Mouse (Mus musculus) thymus, adult 2 months (tissue): Measurements from ENCODE around the gene Zfp354c. TPM values are rescaled to one million over a fixed set of nuclear protein-coding genes. Genes with fewer than 3 reads are reported as not detected.

Experiments
- DNase-seq: peaks from one replicate; pipeline ENCODE4 v3.0.0; 2021
- H3K27ac ChIP-seq: fragments of 200-500 bp; 2 replicates; pipeline ENCODE4 v1.5.1; 2012; ENCODE audit warnings: low read length, control low read depth; ENCODE audit not compliant: control insufficient read depth, insufficient read depth
- H3K27me3 ChIP-seq: fragments of 200-500 bp; 2 replicates; pipeline ENCODE4 v1.6.1; 2012; ENCODE audit warnings: mild to moderate bottlenecking, low read length, moderate library complexity, mixed read lengths; ENCODE audit not compliant: control insufficient read depth, insufficient read depth
- H3K36me3 ChIP-seq: fragments of 200-500 bp; 2 replicates; pipeline ENCODE4 v1.6.1; 2012; ENCODE audit warnings: mild to moderate bottlenecking, low read length, moderate library complexity; ENCODE audit not compliant: control insufficient read depth, insufficient read depth
- H3K4me1 ChIP-seq: fragments of 200-500 bp; replicated peaks from 2 replicates; pipeline ENCODE4 v1.6.1; 2012; ENCODE audit warnings: low read length; ENCODE audit not compliant: control insufficient read depth, insufficient read depth
- H3K4me3 ChIP-seq: fragments of 200-500 bp; 2 replicates; pipeline ENCODE4 v1.5.1; 2012; ENCODE audit warnings: mild to moderate bottlenecking, low read length, control low read depth, moderate library complexity; ENCODE audit not compliant: control insufficient read depth, insufficient read depth
- CTCF ChIP-seq: fragments of 200-500 bp; IDR thresholded peaks from 2 replicates; pipeline ENCODE4 v1.5.1; 2012; ENCODE audit warnings: mild to moderate bottlenecking, control low read depth, low read length, moderate library complexity, borderline replicate concordance; ENCODE audit not compliant: control insufficient read depth, poor library complexity, insufficient read depth; ENCODE audit errors: extremely low read depth
- POLR2A ChIP-seq: fragments of 200-500 bp; IDR thresholded peaks from 2 replicates; pipeline ENCODE4 v1.6.1; 2012; ENCODE audit warnings: mild to moderate bottlenecking, low read length, control low read depth, moderate library complexity; ENCODE audit not compliant: control insufficient read depth, poor library complexity, insufficient read depth; ENCODE audit errors: extremely low read depth
- WGBS: fragments of 180-500 bp; shearing (Covaris S2); methylation state at CpG from one replicate; pipeline ENCODE4 v1.1.7; 2018; 5-methylcytosine and 5-hydroxymethylcytosine counted together
- polyA plus RNA-seq: library from polyadenylated mRNA; depleted of rRNA; stranded (reverse); fragments of >200 nt; gene quantifications from 2 replicates; pipeline ENCODE4 v1.2.3, GENCODE M21; 2012

Zfp354c gene
- polyA plus RNA-seq, 1 experiment, result 5.1 TPM

DNA sequence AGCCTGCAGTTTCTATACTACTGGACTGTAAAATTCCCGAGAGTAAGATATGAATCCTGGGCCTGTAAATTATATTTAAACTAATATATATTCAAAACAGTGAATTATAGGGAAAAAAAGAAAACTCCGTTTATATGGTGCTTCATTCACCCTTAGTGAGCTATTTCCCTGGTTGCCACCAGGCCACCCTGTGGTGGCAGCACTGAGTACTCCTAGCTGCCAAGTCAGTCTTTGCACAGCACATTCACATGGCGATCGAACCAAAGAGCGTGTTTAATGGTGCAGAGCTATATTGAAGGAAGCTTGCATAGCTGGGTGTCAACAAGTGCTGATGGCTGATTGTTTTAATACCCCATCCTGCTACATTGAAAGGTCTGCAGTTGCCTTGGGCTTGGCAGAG, 19.5 kb upstream of the Zfp354c start:
- H3K27ac ChIP-seq, result no peak overlapping the region
- no peaks in the 10 kb centered on the region for H3K36me3 ChIP-seq
- no peaks in the 10 kb centered on the region; the same call in 1 of the 2 replicates for H3K27me3 ChIP-seq
- WGBS, result 95% methylated on average over 5 of the region's 5 CpGs
- H3K4me3 ChIP-seq, result no peak overlapping the region
- peaks cover 37% of the 10 kb centered on the region for H3K4me1 ChIP-seq
- TF ChIP-seq CTCF, result 0 out of 2 replicates have a peak, but pooled peaks have one; percentile 16
- TF ChIP-seq POLR2A, result no peak
- peak; percentile 34 for DNase-seq

DNA sequence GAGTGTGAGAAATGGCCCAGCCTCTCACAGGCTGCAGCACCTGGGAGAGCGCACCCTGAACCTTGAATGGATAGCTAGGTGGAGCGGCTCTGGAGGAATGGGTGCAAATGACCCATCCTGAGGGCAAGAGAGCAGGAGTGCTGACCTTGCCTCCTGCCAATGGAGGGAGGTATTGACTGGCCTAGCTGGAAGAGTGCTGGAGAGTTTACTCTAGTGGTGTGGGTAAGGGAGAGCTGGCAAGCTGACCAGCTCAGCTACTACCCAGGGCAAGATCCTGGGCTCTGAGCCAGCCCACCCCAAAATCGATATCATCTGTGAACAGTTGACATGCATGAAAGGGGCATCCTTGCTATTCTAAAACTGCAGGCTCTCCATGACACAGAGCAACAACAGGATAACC, 18.4 kb upstream of the Zfp354c start:
- Histone ChIP-seq H3K4me1 (peaks cover 33% of the 10 kb centered on the region), H3K27me3 (no peaks in the 10 kb centered on the region), H3K36me3 (no peaks in the 10 kb centered on the region), H3K4me3 (no peak overlapping the region), H3K27ac (no peak overlapping the region)
- no peak for DNase-seq
- TF ChIP-seq CTCF, result no peak
- TF ChIP-seq POLR2A, result no peak
- 90% methylated on average over 3 of the region's 3 CpGs for WGBS

DNA sequence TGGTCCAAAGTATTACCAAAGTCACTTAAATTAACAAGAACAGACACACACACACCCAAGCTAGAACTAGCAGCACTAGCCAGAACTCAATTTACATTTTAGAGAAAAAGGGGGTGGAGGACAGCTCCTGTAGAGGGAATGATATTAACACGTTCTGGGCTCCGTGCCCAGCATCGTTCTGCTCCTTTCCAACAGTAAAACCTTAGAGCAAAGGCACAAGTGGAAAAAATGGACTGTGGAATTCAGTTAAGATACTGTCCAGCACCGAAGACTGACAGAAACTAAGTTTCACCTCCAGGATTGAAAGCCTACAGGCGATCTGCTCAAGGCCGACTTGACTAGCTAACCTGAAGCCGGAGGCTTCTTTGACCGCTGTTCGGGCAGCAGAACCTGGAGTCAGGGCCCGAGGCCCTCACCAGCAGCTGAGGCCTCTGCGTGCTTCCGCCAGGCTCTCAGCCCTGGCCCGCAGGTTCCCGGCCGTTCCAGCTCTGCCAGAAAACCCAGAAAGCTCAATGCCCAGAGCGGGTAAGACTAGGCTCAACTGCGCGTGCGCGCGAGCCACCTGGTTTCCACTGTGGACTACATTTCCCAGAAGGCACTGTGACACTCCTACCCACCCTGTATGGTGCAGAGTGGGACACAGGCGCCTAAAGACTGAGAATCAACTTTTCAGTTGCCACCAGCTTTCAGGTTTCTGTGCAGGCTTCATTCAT, 13.7 kb upstream of the Zfp354c start, which contains the start of gene Zfp879:
Zfp879 (minus strand) TSS at position 530 of the 713 bp plus-strand sequence.
- TF ChIP-seq CTCF, result 0 out of 2 replicates have a peak, but pooled peaks have one; percentile 34
- 0 out of 2 replicates have a peak, but pooled peaks have one; percentile 36 for TF ChIP-seq POLR2A
- Histone ChIP-seq H3K27me3 (no peaks in the 10 kb centered on the region), H3K36me3 (no peaks in the 10 kb centered on the region), H3K4me1 (peaks cover 4% of the 10 kb centered on the region; the same call in 1 of the 2 replicates), H3K27ac (no peak within 1 kb of the TSS), H3K4me3 (peak within 1 kb of the TSS; percentile 46)
- 31% methylated on average over 22 of the region's 22 CpGs for WGBS
- peak; percentile 87 for DNase-seq

DNA sequence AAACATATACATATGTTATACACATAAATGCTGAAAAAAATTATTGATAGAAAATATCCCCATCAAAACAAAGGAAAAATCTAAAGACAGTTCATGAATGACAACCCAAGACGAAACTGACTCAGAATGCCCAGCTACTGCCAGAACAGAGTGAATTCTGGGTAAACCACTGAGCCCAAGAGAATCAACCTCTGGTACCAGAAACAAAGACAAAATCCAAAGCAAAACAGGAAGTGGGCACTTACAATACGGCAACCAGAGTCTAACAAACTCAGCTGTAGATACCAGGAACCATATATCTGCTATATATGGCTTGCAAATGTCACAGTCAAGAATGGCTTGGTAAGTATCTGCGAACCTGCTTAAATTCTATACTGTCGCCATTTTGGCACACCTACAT, 8.2 kb upstream of the Zfp354c start:
- peak; percentile 46 for DNase-seq
- TF ChIP-seq POLR2A (no peak), CTCF (no peak)
- WGBS, result 41% methylated on average over 4 of the region's 4 CpGs

DNA sequence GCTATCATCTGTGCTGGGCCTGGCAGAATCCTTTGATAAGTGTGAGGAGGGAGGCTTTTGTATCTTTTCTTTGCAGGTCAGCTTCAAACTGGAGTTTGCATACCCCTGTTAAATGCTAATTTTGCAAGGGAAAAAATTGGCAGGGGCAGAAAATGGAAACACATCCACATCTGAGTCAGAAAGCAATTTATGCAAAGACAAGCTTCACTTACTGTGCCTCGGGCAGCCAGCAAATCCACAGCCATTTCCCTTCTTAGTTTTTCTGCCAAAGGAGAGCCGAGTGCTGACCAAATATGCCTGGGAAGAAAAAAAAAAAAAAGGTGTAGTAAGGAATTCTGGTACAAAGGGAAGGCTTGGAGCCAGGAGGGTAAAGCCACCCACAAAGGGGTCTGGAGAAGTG, 1.3 kb downstream of the Zfp354c start:
- H3K4me1 ChIP-seq, result peaks cover 3% of the 10 kb centered on the region
- H3K4me3 ChIP-seq, result no peak overlapping the region
- DNase-seq, result no peak
- WGBS, result 80% methylated on average over 2 of the region's 2 CpGs
- no peaks in the 10 kb centered on the region for H3K27me3 ChIP-seq
- no peak overlapping the region for H3K27ac ChIP-seq
- no peaks in the 10 kb centered on the region for H3K36me3 ChIP-seq
- TF ChIP-seq POLR2A (no peak), CTCF (no peak)

More for the DNA sequence above, 8.2 kb upstream of the Zfp354c start:
- H3K27ac ChIP-seq, result no peak overlapping the region
- H3K4me3 ChIP-seq, result no peak overlapping the region
- no peaks in the 10 kb centered on the region for H3K27me3 ChIP-seq
- H3K36me3 ChIP-seq, result no peaks in the 10 kb centered on the region
- H3K4me1 ChIP-seq, result peaks cover 3% of the 10 kb centered on the region

DNA sequence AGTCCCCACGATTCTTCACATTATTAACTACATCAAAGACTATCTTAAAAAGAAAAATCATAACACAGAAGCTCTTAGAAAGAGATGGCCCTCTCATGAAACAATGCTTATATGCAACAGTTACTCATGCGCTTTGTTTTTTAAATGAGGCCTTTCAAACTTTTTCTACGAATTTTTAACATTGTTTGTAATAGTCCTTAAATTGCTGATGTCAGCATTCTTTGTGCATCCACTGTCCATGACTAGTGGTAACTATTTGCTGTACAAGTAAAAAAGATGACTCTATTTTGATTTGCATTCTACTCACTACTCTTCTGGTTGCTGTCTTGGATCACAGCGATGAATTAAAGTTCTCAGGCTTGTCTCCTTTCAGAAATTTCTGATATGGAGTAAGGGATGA, 13.3 kb downstream of the Zfp354c start:
- WGBS, result 96% methylated on average over 4 of the region's 4 CpGs
- Histone ChIP-seq H3K36me3 (peaks cover 29% of the 10 kb centered on the region), H3K4me3 (no peak overlapping the region), H3K4me1 (no peaks in the 10 kb centered on the region), H3K27ac (no peak overlapping the region), H3K27me3 (no peaks in the 10 kb centered on the region)
- no peak for DNase-seq
- TF ChIP-seq POLR2A, result no peak
- TF ChIP-seq CTCF, result no peak

DNA sequence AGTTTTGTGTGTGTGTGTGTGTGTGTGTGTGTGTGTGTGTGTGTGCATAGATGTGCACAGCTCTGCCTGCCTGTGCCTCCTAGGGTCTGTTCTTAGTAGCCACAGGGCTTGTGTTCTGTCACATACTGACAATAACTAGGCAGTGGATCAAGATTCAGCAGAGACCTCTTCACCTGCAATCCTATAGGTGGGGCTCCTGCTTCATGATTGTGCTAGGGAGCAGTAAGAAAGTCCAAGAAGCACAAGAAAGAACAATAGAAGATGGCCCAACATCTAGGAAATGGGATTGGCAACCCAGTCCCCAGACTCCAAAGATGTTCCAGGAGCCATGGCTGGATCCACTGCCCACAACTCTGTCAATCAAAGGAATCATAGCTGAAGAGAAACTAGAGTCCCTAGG, 28.7 kb downstream of the Zfp354c start:
- H3K27ac ChIP-seq, result no peak overlapping the region
- DNase-seq, result peak; percentile 8
- TF ChIP-seq POLR2A, result no peak
- no peak overlapping the region for H3K4me3 ChIP-seq
- H3K36me3 ChIP-seq, result no peaks in the 10 kb centered on the region
- no peaks in the 10 kb centered on the region for H3K4me1 ChIP-seq
- H3K27me3 ChIP-seq, result no peaks in the 10 kb centered on the region; the same call in 1 of the 2 replicates
